Mouse (Mus musculus) right cerebral cortex, adult 2 months (tissue): ENCODE results near the gene Zfp57.
"Not testable (repeated sequence)": the region's sequence is repeated elsewhere in the genome, so short reads cannot be mapped to it uniquely, and the experiment has no call there.

Experiments
- DNase-seq, 2 experiments: peaks; one replicate each; pipeline ENCODE4 v3.0.0; 2021 to 2022; ENCODE audit warnings: low spot score in 2 of 2

Gene Zfp57

GRCm38 (mm10) chr17:37000863-37001262, at the start of gene Zfp57:
Gene Zfp57, plus strand, starts transcription at chr17:37001163.
- DNase-seq = no peak

- DNase-seq = no peak
Observed at GRCm38 (mm10) chr17:36952631-36953030, 48.3 kb upstream of the Zfp57 start.

- no peak for DNase-seq
Observed at GRCm38 (mm10) chr17:36953062-36953461, 47.9 kb upstream of the Zfp57 start.

GRCm38 (mm10) chr17:36957999-36958743, 42.8 kb upstream of the Zfp57 start, which contains the start of the genes Znrd1 and Znrd1as:
Gene Znrd1, minus strand, starts transcription at chr17:36958559.
Gene Znrd1as, plus strand, starts transcription at chr17:36958592.
- peak; percentile 96 to 97 for DNase-seq

- no peak for DNase-seq
Observed at GRCm38 (mm10) chr17:36958884-36959283, 42.1 kb upstream of the Zfp57 start.

GRCm38 (mm10) chr17:36961125-36961524, 39.8 kb upstream of the Zfp57 start:
- no peak for DNase-seq

- no peak for DNase-seq
Observed at GRCm38 (mm10) chr17:36966875-36967274, 34.1 kb upstream of the Zfp57 start.

- no peak for DNase-seq
Observed at GRCm38 (mm10) chr17:36970316-36970890, 30.6 kb upstream of the Zfp57 start.

GRCm38 (mm10) chr17:36971172-36971850, 29.7 kb upstream of the Zfp57 start:
- DNase-seq = no peak

- no peak for DNase-seq
Observed at GRCm38 (mm10) chr17:36972791-36973190, 28.2 kb upstream of the Zfp57 start.

- no peak for DNase-seq
Observed at GRCm38 (mm10) chr17:36973271-36973787, 27.6 kb upstream of the Zfp57 start.

- DNase-seq = peak; percentile 42 to 55
Observed at GRCm38 (mm10) chr17:36981221-36981813, 19.6 kb upstream of the Zfp57 start, which contains the start of gene 2410137M14Rik. Gene 2410137M14Rik, minus strand, starts transcription at chr17:36981237.

GRCm38 (mm10) chr17:36981845-36982244, 19.1 kb upstream of the Zfp57 start:
- DNase-seq = no peak

- DNase-seq = no peak
Observed at GRCm38 (mm10) chr17:36982253-36983155, 18.5 kb upstream of the Zfp57 start.

GRCm38 (mm10) chr17:36988475-36988874, 12.5 kb upstream of the Zfp57 start:
- no peak for DNase-seq

GRCm38 (mm10) chr17:36989437-36989836, 11.5 kb upstream of the Zfp57 start, which contains the start of gene H2-M5:
Gene H2-M5, minus strand, starts transcription at chr17:36989537.
- DNase-seq = no peak

- DNase-seq = not testable (repeated sequence)
Observed at GRCm38 (mm10) chr17:36990630-36991029, 10.3 kb upstream of the Zfp57 start.

- DNase-seq = no peak
Observed at GRCm38 (mm10) chr17:36992336-36993104, 8.4 kb upstream of the Zfp57 start.

GRCm38 (mm10) chr17:36993770-36994325, 7.1 kb upstream of the Zfp57 start:
- no peak for DNase-seq

- DNase-seq = no peak
Observed at GRCm38 (mm10) chr17:36994528-36994927, 6.4 kb upstream of the Zfp57 start.
